Mouse (Mus musculus): ENCODE results near the gene Sec24d. TPM values are rescaled to one million over a fixed set of nuclear protein-coding genes. Genes with fewer than 3 reads are reported as not detected.

The Sec24d gene
- total and polyA plus RNA-seq, 2 experiments = 46.4 to 89.7 TPM

- WGBS = 84% methylated on average over 11 of the region's 11 CpGs
- Histone ChIP-seq H3K79me2 (ENCODE audit: control insufficient read depth, insufficient read depth, low read length) (no peaks in the 10 kb centered on the region), H3K9ac (ENCODE audit: low read depth, low read length) (no peak overlapping the region), H3K4me3 (ENCODE audit: insufficient read depth, low read depth, low read length) (no peak overlapping the region), H3K4me1 (ENCODE audit: control insufficient read depth, insufficient read depth, low read length) (no peaks in the 10 kb centered on the region), H3K27me3 (ENCODE audit: control insufficient read depth, insufficient read depth, low read length) (no peaks in the 10 kb centered on the region), H3K36me3 (ENCODE audit: control insufficient read depth, insufficient read depth, low read length) (no peaks in the 10 kb centered on the region), H3K27ac (replicated peaks; ENCODE audit: insufficient read depth, low read depth, low read length) (no peak overlapping the region)
- TF ChIP-seq CTCF (IDR thresholded peaks at IDR 0.05; ENCODE audit: low read depth, low read length) = no peak
- no peak for TF ChIP-seq POLR2A (IDR thresholded peaks at IDR 0.05; ENCODE audit: extremely low read depth, insufficient read depth, low read length)
- DNase-seq (ENCODE audit: extremely low read depth, low read depth, low spot score) = no peak
These were observed 10.8 kb upstream of the Sec24d start for GRCm38 (mm10) chr3:123256181-123257101.

GRCm38 (mm10) chr3:123258709-123259108, 8.5 kb upstream of the Sec24d start:
- no peaks in the 10 kb centered on the region for H3K27me3 ChIP-seq (ENCODE audit: control insufficient read depth, insufficient read depth, low read length)
- no peak overlapping the region for H3K27ac ChIP-seq (replicated peaks; ENCODE audit: insufficient read depth, low read depth, low read length)
- no peaks in the 10 kb centered on the region for H3K4me1 ChIP-seq (ENCODE audit: control insufficient read depth, insufficient read depth, low read length)
- no peaks in the 10 kb centered on the region for H3K79me2 ChIP-seq (ENCODE audit: control insufficient read depth, insufficient read depth, low read length)
- H3K4me3 ChIP-seq (ENCODE audit: insufficient read depth, low read depth, low read length) = no peak overlapping the region
- TF ChIP-seq CTCF (IDR thresholded peaks at IDR 0.05; ENCODE audit: low read depth, low read length) (no peak), POLR2A (IDR thresholded peaks at IDR 0.05; ENCODE audit: extremely low read depth, insufficient read depth, low read length) (no peak)
- DNase-seq (ENCODE audit: extremely low read depth, low read depth, low spot score) = no peak
- WGBS = 66% methylated on average over 4 of the region's 4 CpGs
- H3K9ac ChIP-seq (ENCODE audit: low read depth, low read length) = no peak overlapping the region
- H3K36me3 ChIP-seq (ENCODE audit: control insufficient read depth, insufficient read depth, low read length) = no peaks in the 10 kb centered on the region

- 0 out of 2 replicates have a peak, but pooled peaks cover 3% of the 10 kb centered on the region for H3K79me2 ChIP-seq (ENCODE audit: control insufficient read depth, insufficient read depth, low read length)
- peaks cover 3% of the 10 kb centered on the region for H3K36me3 ChIP-seq (ENCODE audit: control insufficient read depth, insufficient read depth, low read length)
- TF ChIP-seq CTCF (IDR thresholded peaks at IDR 0.05; ENCODE audit: low read depth, low read length) (no peak), POLR2A (IDR thresholded peaks at IDR 0.05; ENCODE audit: extremely low read depth, insufficient read depth, low read length) (no peak)
- peaks cover 8% of the 10 kb centered on the region for H3K4me1 ChIP-seq (ENCODE audit: control insufficient read depth, insufficient read depth, low read length)
- DNase-seq (ENCODE audit: extremely low read depth, low read depth, low spot score) = no peak
- no peak overlapping the region for H3K27ac ChIP-seq (replicated peaks; ENCODE audit: insufficient read depth, low read depth, low read length)
- H3K27me3 ChIP-seq (ENCODE audit: control insufficient read depth, insufficient read depth, low read length) = no peaks in the 10 kb centered on the region
- peak overlapping the region; percentile 21; the same call in 1 of the 2 replicates for H3K4me3 ChIP-seq (ENCODE audit: insufficient read depth, low read depth, low read length)
- WGBS = 67% methylated on average over 6 of the region's 6 CpGs
- peak overlapping the region; percentile 42; the same call in 1 of the 2 replicates for H3K9ac ChIP-seq (ENCODE audit: low read depth, low read length)
These were observed 2.5 kb upstream of the Sec24d start for GRCm38 (mm10) chr3:123264706-123265105.

- Histone ChIP-seq H3K9ac (ENCODE audit: low read depth, low read length) (peak overlapping the region; percentile 94), H3K36me3 (ENCODE audit: control insufficient read depth, insufficient read depth, low read length) (peaks cover 27% of the 10 kb centered on the region), H3K27ac (replicated peaks; ENCODE audit: insufficient read depth, low read depth, low read length) (peak overlapping the region; percentile 95), H3K4me3 (ENCODE audit: insufficient read depth, low read depth, low read length) (peak overlapping the region; percentile 88), H3K4me1 (ENCODE audit: control insufficient read depth, insufficient read depth, low read length) (peaks cover 8% of the 10 kb centered on the region), H3K79me2 (ENCODE audit: control insufficient read depth, insufficient read depth, low read length) (peaks cover 24% of the 10 kb centered on the region), H3K27me3 (ENCODE audit: control insufficient read depth, insufficient read depth, low read length) (no peaks in the 10 kb centered on the region)
- no peak for TF ChIP-seq CTCF (IDR thresholded peaks at IDR 0.05; ENCODE audit: low read depth, low read length)
- TF ChIP-seq POLR2A (IDR thresholded peaks at IDR 0.05; ENCODE audit: extremely low read depth, insufficient read depth, low read length) = 0 out of 2 replicates have a peak, but pooled peaks have one; percentile 35
- under 1% methylated on average over 25 of the region's 25 CpGs for WGBS
- DNase-seq (ENCODE audit: extremely low read depth, low read depth, low spot score) = peak; percentile 90
These were observed 516 bp downstream of the Sec24d start for GRCm38 (mm10) chr3:123267741-123268201.

GRCm38 (mm10) chr3:123282866-123283615, 15.8 kb downstream of the Sec24d start:
- Histone ChIP-seq H3K4me1 (ENCODE audit: control insufficient read depth, insufficient read depth, low read length) (peaks cover 2% of the 10 kb centered on the region), H3K9ac (ENCODE audit: low read depth, low read length) (no peak overlapping the region), H3K27ac (replicated peaks; ENCODE audit: insufficient read depth, low read depth, low read length) (no peak overlapping the region), H3K36me3 (ENCODE audit: control insufficient read depth, insufficient read depth, low read length) (peaks cover 36% of the 10 kb centered on the region), H3K79me2 (ENCODE audit: control insufficient read depth, insufficient read depth, low read length) (peaks cover 23% of the 10 kb centered on the region), H3K27me3 (ENCODE audit: control insufficient read depth, insufficient read depth, low read length) (no peaks in the 10 kb centered on the region), H3K4me3 (ENCODE audit: insufficient read depth, low read depth, low read length) (no peak overlapping the region)
- WGBS = 88% methylated on average over 12 of the region's 12 CpGs
- no peak for DNase-seq (ENCODE audit: extremely low read depth, low read depth, low spot score)
- TF ChIP-seq CTCF (IDR thresholded peaks at IDR 0.05; ENCODE audit: low read depth, low read length) = no peak
- TF ChIP-seq POLR2A (IDR thresholded peaks at IDR 0.05; ENCODE audit: extremely low read depth, insufficient read depth, low read length) = no peak

All from liver, adult 2 months (tissue).